Mouse (Mus musculus): ENCODE measurements around the gene Dync1i2. TPM values are rescaled to one million over a fixed set of nuclear protein-coding genes. Genes with fewer than 3 reads are reported as not detected.

Dync1i2 gene
- total RNA-seq, 2 experiments from 2014 or later: 137 to 146 TPM

DNA sequence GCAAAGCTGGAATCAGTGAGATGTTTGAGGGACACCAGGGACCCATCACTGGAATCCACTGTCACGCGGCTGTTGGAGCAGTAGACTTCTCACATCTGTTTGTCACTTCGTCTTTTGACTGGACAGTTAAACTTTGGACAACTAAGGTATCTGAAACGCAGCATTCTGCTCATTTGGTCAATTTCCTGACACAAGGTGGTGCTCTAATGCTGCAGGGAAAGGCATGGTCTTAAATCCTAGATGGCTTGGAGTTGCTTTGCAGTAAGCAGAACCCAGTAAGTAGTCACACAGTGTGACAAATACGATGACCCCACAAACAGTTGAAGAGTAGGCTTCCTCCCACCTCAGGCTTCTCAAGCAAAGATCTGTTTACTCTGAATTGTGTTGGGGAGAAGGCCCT lies 39.3 kb downstream of the Dync1i2 start:
- intact Hi-C loops (cut with DNase I): loop anchor here (10.0 kb wide), 2 partner anchors 294 to 564 kb away; partner anchors contain the start of gene Dlx2

DNA sequence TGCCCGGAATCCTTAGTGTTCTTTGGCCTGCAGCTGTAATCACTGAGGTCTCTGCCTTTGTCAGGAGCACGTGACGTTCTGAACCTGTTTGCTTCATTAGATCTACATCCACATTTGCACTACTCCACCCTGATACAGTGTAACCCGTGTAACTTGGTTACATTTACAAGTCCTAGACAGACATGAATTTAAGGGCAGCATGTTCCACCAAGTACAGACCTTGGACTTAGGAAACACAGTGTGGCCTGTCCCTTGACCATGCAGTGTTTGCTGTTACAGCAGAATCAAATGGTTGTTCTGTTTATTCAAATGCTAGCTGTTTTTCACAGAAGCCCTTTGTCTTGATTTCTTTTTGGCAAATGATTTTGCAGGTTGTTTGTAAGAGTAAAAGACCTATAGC lies 43.3 kb downstream of the Dync1i2 start:
- intact Hi-C loops (cut with DNase I): loop anchor here (10.0 kb wide), 2 partner anchors 290 to 560 kb away; partner anchors contain the start of gene Dlx2
- no peak for DNase-seq (ENCODE audit: low spot score in 2 of 2)

More for the DNA sequence above, 39.3 kb downstream of the Dync1i2 start:
- DNase-seq (ENCODE audit: low spot score in 2 of 2): no peak

- intact Hi-C loops (cut with DNase I): loop anchor here (10.0 kb wide), 2 partner anchors 288 to 558 kb away; partner anchors contain the start of gene Dlx2
- DNase-seq (ENCODE audit: low spot score in 2 of 2): no peak
These were observed 45.1 kb downstream of the Dync1i2 start for GRCm38 (mm10) chr2:71256581-71256980.

GRCm38 (mm10) chr2:71264585-71264984 lies 53.1 kb downstream of the Dync1i2 start:
- intact Hi-C loops (cut with DNase I): no loop called here
- DNase-seq (ENCODE audit: low spot score in 2 of 2): no peak

DNA sequence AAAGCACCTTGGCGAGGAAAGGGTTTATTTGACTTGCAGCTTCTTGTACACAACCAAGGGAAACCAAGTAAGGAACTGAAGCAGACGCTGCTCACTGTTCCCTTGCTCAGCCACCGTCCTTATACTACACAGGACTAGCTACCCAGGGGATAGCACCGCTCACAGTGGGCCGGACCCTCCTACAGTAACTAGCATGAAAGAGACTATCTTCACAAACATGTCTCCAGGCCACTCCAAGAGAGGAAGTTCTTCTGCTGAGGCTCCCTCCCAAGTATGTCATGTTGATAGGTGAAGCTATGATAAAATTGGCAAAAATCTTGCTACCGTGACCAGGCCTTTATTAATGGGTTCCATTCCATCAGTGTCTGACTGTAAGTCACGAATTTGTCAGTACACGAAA lies 57.2 kb downstream of the Dync1i2 start:
- intact Hi-C loops (cut with DNase I): no loop called here
- DNase-seq (ENCODE audit: low spot score in 2 of 2): no peak

DNA sequence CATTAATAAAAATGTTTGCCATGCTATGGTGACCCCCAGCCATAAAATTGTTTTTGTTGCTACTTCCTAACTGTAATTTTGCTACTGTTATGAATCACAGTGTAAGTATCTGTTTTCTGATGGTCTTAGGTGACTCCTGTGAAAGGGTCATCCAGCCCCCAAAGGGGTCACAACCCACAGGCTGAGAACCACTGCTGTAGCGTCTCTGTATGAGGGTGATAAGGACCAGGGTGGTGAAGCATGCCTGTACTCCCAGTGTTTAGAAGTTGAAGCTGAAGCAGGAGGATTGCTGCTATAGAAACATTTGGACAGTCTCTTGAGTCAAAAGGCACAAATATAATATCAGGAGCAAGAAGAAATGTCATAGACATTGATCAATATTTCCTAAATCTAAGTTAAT lies 57.8 kb downstream of the Dync1i2 start:
- DNase-seq (ENCODE audit: low spot score in 2 of 2): no peak
- intact Hi-C loops (cut with DNase I): no loop called here

DNA sequence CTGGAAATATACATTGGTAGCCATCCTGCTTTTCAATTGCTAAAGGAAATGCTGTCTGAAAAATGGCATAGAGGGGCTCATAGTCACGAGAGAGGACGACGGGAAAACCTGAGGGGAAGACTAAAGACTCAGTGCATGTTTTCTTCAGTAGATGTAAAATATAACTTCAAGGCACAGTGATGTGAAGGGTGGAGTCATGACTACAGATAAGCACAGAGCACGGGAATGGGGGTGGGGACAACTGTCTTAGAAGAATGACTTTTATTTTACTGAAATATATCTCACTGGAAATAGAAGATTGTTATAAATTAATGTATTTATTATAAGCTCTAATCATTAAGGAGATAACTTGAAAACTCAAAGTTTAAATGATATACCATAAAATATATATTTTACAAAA lies 58.6 kb downstream of the Dync1i2 start:
- intact Hi-C loops (cut with DNase I): no loop called here
- no peak for DNase-seq (ENCODE audit: low spot score in 2 of 2)

DNA sequence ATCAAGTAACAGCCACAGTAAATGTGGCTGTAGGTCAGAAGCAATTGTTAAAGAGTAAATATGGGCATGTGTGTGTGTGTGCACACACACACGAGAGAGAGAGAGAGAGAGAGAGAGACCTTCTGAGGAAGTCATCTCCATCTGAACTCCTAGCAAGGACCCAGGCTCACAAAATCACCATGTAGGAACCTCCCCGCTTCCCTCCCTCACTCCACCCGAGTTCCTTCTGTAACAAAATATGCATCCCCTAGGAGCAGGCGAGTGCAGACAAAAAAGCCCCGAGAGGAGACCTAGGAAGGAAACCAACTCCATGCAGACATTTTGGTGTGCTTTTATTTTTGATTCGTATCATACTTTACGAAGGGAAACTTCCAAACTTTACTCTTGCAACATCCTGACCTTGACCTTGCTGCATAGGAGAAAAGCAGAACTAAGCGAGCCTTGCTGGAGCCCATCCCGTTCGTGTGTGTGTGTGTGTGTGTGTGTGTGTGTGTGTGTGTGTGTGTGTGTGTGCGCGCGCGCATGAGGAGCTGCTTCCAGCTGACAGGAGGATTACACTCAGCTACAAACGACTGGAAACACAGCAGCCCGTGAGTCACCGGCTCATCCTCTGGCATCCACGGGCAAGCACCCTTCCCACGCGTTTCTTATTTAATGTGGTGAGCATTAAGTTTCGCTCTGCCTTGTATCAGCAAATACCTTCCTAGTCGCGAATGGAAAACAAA lies 62.6 kb downstream of the Dync1i2 start:
- peak; percentile 48 to 64 for DNase-seq (ENCODE audit: low spot score in 2 of 2)
- intact Hi-C loops (cut with DNase I): no loop called here

- intact Hi-C loops (cut with DNase I): no loop called here
- DNase-seq (ENCODE audit: low spot score in 2 of 2): no peak
These were observed 64.2 kb downstream of the Dync1i2 start for GRCm38 (mm10) chr2:71275734-71276133.

GRCm38 (mm10) chr2:71278791-71279775 lies 67.6 kb downstream of the Dync1i2 start:
- peak; percentile 45 to 61 for DNase-seq (ENCODE audit: low spot score in 2 of 2)
- intact Hi-C loops (cut with DNase I): no loop called here

DNA sequence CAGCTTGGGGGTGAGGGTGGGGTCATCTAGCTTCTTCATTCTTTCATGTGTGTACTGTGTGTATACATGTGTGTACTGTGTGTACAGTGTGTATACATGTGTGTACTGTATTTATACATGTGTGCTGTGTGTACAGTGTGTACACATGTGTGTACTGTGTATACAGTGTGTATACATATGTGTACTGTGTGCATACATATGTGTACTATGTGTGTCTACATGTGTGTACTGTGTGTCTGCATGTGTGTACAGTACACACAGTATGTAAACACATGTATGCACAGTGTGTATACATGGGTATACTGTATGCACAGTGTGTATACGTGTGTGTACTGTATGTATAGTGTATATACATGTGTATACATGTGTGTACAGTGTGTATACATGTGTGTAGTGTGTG lies 70.5 kb downstream of the Dync1i2 start:
- intact Hi-C loops (cut with DNase I): no loop called here
- no peak for DNase-seq (ENCODE audit: low spot score in 2 of 2)

DNA sequence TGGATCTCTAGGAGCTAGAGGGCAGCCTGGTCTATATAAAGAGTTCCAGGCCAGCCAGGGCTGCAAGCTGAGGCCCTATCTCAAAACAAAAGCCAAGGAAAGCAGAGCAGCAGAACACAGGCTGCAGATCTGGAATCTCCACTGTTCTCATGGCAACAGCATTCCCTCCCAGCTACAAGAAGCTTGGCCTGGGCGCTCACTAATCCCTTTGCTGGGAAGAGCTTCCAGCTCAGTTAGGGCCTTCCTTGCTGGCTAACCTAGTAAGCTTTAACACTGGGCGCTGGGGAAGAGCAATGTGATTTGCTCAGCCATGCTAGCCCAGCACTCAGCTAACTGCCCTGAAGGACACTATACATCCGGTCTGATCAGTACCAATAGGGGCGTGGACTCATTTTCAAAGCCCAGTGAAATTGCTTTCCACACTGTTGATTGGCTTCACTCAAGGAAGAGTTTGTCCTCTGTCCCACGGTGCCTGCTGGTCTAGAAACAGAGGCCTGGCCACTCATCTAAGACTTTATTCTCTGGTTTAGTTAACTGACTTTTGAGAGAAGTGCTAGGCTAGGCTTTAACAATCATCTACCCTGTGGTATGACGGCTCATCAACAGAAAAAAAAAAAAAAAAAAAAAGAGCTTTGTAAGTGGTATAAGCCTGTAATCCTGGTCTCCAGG lies 78.7 kb downstream of the Dync1i2 start:
- intact Hi-C loops (cut with DNase I): no loop called here
- DNase-seq (ENCODE audit: low spot score in 2 of 2): peak; percentile 44 to 45

- no peak for DNase-seq (ENCODE audit: low spot score in 2 of 2)
- intact Hi-C loops (cut with DNase I): no loop called here
These were observed 80.1 kb downstream of the Dync1i2 start for GRCm38 (mm10) chr2:71291566-71291965.

GRCm38 (mm10) chr2:71293983-71294382 lies 82.5 kb downstream of the Dync1i2 start:
- intact Hi-C loops (cut with DNase I): no loop called here
- DNase-seq (ENCODE audit: low spot score in 2 of 2): no peak

DNA sequence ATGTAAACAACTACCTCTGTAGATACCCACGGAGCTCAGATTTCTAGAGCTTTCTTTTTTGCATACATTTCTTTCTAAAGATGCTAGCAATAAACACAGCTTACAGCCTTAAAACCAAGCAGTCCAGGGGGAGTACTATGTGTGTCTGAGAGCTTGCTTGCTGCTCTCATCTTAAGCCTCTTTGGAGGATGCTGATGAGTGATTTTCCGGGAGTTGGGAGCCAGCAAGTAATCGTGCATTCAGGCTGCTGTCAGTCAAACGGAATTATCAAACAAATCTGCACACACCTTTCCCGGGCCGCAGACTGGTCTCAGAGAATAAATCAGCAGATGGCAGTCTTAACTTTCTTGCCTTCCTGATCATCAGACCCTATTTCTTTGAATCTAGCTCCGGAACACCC lies 83.0 kb downstream of the Dync1i2 start:
- intact Hi-C loops (cut with DNase I): no loop called here
- no peak for DNase-seq (ENCODE audit: low spot score in 2 of 2)

GRCm38 (mm10) chr2:71295844-71296243 lies 84.3 kb downstream of the Dync1i2 start:
- no peak for DNase-seq (ENCODE audit: low spot score in 2 of 2)
- intact Hi-C loops (cut with DNase I): no loop called here

DNA sequence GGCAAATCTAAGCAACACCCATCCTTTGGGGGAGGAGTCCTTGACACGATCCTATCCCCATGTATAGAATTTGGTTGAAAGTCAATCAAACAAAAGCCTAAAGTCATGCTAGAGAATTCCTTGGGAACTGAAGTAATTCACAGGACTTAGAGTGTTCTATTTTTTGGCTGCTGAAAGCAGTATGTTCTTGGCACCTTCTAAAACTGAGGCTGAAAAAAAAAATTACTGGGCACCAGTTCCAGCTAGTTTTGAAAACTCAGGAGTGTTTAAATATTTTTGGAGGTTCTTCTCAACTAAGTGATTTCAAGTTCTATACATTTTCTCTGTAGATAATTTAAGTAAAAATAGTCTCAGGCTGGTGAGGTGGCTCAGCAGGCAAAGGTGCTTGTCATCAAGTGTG lies 86.0 kb downstream of the Dync1i2 start:
- intact Hi-C loops (cut with DNase I): no loop called here

GRCm38 (mm10) chr2:71298729-71299128 lies 87.2 kb downstream of the Dync1i2 start:
- intact Hi-C loops (cut with DNase I): no loop called here
- DNase-seq (ENCODE audit: low spot score in 2 of 2): no peak

More for the DNA sequence above, 86.0 kb downstream of the Dync1i2 start:
- peak in 1 of 2 experiments; percentile 39 for DNase-seq (ENCODE audit: low spot score in 2 of 2)

GRCm38 (mm10) chr2:71302156-71302663 lies 90.7 kb downstream of the Dync1i2 start:
- intact Hi-C loops (cut with DNase I): no loop called here
- peak in 1 of 2 experiments; percentile 16 for DNase-seq (ENCODE audit: low spot score in 2 of 2)
